Mouse (Mus musculus): ENCODE measurements around the gene Nat8f1.
A peak's percentile ranks its signal among the peaks of the same experiment; 100 is the strongest.
"Not testable (repeated sequence)": the region's sequence is repeated elsewhere in the genome, so short reads cannot be mapped to it uniquely, and the experiment has no call there.

The Nat8f1 gene

DNA sequence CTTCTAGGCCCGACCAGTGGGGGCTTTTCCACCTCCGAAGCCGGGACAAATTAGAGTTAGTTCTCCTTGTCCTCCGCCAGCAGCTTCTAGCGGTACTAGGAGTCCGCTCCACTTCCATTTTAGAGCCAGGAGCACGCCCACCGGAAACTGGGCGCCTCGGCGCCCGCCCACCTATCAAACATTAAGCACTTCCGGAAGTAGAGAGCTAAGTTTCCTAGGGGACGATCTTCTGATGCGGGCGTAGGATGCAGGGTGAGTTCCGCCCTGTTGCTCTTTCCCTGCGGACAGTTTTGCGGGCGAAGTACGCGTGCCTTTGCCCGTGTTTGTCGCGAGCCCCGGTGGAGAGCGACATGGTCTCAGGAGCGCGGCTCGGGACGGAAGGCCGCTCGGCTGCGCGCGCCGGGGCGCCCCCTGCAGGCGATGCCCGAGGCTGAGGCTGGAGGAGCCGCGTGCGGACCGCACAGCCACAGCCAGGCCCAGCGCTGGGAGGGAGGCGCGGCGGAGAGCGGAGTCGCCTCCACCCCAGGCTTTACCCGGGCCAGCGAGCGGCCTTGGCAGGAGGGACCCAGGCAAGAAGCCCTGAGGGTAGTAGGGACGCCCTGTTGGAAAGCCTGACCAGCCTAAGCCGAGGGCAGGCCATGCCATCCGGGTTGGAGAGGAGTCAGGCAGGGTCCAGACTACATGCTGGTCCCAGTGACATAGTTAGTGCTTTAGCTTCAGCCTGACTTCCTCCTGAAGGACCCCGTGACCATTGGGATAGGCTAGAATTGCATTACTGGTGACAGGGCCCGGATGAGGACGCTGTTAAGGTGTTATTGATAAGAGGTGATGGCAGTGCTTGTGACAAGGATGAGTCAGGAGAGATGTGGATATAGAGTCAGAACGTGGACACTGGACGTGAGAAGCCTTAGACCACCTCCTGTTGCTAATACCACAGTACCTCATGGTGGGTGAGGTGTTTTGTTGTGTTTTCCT lies at the start of gene Nat8f1:
TSS of gene Nat8f1 (minus strand) at position 149 of the 975 bp plus-strand sequence.
- peak; percentile 79 for DNase-seq (ENCODE audit: low read depth)

DNA sequence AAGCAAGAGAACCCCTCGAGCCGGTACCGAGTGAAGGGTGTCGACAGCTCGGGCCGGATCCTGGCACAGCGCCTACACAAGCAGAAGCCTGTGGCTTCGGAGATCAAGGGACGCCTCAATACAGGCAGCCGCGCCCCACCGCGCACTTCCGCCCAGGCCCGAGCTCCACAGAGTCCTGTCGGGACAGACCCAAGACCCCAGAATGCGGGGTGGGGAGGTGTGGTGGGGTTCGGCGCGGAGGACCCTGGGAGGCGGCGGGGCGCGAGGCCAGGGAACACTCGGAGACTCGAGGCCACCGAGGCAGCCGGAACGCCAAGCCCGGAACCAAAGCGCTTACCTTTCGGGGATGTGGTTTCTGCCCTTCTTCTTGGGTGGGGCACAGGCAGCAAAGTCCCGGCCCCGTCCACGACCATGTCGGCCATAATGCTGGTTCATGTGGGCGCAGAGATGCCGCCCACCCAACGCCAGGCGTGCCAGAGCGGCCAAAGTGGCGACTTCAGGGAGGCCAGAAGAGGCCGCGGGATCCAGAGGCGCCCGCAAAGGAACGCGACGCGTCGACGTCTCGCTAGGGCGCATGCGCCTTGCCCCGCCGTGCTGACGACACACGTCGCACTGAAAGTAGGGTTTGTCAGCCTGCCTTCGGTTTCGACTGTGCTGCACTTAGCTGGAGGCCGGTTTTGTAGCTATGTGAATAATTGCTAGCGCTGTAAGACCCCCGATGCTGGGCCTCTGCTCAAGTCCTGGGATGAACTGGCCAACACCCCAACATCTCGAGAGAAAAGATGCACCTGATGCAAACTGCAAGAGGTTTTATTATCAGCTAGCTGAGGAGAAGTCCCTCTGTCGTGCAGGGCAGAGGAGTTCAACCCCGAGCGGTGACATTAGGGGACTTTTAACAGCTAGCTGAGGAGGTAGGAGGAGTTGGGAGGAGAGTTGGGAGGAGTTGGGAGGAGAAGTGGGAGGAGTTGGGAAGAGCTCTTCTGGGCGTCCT lies 45.9 kb upstream of the Nat8f1 start, which contains the start of gene Dusp11:
TSS of gene Dusp11 (minus strand) at position 567 of the 991 bp plus-strand sequence.
- peak; percentile 72 for DNase-seq (ENCODE audit: low read depth)

DNA sequence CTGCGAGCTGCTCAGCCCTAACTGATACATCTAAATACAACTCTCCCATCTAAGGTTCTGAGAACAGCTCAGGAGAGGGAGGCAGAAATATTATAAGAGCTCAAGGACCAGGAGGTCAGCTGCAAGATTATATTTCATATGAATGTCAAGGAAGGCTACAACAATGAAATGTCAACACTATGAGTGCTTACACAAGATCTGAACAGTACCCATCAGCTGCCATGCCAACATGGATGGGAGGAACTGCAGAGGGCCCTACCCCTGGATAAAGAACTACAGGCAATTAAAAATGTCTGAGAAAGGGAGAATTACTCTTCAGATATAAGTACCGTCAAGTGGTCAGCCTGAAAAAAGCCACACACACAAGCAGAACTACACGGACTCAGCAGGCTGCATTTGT lies 42.1 kb upstream of the Nat8f1 start:
- DNase-seq (ENCODE audit: low read depth): no peak

DNA sequence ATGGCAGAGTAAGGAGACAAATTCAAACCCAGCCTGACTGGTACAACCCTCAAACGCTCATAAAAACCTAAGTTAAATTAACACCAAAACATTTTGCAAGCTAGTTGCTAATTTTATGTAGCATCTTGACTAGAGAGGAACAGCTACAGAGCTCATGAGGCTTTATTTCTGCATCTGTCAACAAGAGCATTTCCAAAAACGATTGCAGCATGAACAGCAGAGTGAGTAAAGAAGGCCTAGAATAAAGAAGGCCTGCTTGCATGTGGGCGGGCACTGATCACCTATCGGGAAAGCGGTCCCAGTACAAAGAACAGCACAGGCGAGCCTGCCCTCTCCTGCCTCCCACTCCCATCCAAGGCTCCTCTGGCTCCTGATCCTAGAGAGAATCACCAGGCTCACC lies 33.1 kb upstream of the Nat8f1 start:
- DNase-seq (ENCODE audit: low read depth): no peak

DNA sequence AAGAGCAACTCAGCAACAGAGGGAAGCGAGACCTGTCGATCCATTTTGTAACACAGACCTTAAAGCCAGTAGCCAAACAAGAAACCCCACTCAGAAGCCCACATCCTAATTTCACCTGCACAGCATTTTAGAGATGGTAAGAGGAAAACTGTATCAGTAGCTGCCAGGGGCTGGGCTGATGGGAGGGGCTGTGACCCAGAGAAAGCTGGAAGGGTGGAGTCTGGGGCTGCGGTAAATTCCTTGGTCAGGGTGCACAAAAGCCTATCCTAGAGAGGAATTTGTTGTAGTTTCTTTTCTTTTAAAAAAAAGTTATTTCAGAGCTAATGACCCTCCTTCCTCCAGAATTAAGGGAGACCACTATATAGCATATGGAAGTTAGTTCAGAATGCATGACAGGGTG lies 27.0 kb upstream of the Nat8f1 start:
- no peak for DNase-seq (ENCODE audit: low read depth)

DNA sequence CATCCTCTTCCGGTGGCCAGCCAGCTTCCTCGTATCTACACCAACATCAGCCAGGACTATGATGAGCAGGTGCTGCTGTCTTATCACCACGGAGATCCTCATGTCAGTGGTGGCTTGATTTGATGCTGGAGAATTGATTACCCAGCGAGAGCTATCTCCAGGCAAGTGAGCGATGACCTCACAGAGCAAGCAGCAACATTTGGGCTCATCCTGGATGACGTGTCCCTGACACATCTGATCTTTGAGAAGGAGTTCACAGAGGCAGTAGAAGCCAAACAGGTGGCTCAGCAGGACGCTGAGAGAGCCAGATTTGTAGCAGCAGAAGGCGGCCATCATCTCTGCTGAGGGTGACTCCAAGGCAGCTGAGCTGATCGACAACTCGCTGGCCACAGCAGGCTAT lies 23.2 kb upstream of the Nat8f1 start:
- DNase-seq (ENCODE audit: low read depth): no peak

DNA sequence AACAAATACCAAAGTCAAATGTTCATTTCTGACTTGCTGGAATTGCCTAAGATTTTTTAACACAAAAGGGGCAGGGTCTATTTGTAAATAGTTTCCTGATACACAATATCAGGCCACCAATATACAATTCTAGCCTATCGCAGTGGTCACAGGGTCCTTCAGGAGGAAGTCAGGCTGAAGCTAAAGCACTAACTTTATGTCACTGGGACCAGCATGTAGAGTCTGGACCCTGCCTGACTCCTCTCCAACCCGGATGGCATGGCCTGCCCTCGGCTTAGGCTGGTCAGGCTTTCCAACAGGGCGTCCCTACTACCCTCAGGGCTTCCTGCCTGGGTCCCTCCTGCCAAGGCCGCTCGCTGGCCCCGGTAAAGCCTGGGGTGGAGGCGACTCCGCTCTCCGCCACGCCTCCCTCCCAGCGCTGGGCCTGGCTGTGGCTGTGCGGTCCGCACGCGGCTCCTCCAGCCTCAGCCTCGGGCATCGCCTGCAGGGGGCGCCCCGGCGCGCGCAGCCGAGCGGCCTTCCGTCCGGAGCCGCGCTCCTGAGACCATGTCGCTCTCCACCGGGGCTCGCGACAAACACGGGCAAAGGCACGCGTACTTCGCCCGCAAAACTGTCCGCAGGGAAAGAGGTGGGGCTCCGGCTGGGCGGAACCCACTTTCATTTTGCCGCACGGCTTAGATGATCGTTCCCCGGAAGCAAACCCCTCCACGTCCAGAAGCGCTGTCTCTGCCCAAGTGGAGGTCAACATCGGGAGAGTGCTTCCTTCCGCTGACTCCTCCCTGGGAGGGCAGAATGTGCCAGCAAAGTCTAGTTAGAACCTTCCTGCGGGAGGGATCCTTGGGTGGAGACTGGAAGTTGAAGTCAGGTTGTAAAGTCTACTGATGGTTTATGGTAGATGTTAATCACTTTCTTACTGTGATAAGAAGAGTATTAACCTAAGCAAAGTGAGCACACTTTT lies 21.3 kb upstream of the Nat8f1 start:
- DNase-seq (ENCODE audit: low read depth): peak; percentile 51

DNA sequence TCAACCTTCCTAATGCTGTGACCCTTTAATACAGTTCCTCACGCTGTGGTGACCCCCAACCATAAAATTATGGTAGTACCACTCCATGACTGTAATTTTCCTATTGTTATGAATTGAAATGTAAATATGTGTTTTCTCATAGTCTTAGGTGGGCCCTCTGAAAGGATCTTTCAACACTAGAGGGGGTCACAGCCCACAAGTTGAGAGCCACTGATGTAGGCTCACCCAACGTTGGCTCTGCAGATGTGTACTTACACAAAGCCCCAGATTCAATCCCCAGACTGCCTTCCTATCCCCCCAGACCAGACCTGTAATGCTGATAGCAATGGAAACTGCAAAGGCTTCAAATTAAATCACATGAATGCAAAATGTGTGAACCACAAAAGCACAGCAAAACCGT lies 20.2 kb upstream of the Nat8f1 start:
- DNase-seq (ENCODE audit: low read depth): no peak

DNA sequence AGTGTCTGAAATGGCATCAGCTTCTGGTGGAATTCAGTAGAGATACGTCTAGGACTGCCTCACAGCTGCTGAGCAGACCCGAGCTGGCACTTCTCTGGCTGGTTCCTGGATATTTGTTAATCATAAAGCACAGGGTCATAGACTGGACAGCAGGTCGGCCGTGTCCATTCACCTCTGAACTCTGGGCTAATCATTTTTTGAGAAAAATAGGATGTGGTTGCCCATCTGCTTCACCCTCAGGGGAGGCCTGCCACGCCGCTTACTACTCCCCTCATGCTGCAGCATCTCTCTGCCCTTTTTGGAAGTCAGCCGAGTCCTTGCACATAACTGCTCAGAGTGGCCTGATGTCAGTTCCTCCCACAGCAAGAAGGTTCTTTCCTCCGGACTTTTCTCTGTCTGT lies 18.6 kb upstream of the Nat8f1 start:
- no peak for DNase-seq (ENCODE audit: low read depth)

DNA sequence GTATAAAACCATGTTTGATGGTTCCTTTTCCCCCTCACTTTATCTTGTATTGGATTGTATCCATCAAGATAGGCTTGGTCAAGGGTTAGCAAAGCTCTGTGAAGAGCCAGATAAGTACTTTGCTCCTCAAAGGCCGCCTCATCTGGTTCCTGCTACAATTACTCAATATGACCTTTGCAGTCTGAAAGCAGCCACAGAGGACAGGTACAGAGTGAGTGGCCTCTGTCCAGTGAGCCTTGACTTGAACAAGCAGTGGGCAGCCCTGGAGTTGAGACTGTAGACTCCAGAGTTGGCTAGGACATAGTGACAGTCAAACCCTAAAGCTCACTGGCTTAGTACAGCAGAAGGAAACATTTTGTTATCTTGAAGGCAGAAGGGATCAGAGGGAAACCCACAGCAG lies 13.8 kb upstream of the Nat8f1 start:
- DNase-seq (ENCODE audit: low read depth): no peak

DNA sequence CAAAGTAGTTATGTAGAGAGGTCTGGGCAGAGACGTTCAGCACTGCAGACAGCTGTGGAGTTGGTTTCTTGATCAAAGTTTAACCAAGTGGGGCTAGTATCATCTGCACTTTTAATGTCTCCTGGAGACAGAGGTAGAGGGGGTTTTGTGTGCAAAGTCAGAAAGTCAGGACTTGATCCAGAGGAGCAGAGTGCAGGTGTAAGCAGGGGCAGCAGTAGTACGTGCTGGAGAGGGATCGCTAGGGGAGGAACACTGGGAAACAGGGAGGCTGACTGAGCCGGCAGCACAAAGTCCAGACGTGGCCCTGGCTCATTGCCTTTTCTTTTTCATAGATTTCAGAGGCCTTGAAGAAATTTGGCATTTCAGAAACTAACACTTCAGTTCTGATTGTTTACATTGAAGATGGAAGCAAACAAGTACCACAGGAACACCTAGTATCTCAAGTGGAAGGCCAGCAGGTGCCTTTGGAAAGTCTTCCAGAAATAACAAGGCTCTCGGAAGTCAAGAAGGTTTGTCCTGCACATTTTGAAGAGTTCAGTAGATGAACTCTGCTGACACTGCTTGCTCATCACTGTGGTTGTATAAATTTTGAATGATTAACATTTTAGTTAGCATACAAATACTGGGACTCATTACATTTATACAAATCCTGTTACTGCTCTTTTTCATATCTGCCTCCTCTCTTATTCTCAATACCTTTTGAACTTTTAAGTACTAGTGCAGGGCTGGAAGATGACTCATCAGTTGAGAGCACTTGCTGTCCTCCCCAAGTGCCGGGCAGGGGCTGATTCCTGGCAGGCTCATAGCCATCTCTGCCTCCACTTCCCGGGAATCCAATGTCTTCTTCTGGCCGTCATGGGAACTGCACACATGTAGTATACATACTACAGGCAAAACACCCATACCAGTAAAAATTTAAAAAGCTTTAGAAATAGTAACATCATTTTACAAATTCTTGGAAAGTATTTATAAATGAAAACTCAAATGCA lies 12.3 kb upstream of the Nat8f1 start:
- DNase-seq (ENCODE audit: low read depth): no peak

DNA sequence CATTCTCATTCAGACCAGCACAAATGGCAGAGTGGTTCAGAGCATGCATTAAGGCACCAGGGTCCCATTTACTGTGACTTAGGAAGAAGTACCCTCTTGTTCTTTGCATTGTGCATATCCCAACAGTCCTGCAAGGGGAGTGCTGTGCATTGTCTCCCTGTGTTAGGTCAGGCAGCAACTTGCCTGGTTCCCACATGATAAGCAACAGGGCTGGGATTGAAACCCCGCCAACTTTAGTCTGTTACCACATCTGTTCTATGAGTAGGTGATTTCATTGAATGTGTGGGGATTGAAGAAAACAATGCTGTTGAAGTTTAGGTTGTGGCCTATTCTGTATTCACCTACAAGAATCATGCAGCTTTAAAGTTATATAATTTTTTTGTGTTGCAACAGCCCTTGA lies 11.2 kb upstream of the Nat8f1 start:
- no peak for DNase-seq (ENCODE audit: low read depth)

DNA sequence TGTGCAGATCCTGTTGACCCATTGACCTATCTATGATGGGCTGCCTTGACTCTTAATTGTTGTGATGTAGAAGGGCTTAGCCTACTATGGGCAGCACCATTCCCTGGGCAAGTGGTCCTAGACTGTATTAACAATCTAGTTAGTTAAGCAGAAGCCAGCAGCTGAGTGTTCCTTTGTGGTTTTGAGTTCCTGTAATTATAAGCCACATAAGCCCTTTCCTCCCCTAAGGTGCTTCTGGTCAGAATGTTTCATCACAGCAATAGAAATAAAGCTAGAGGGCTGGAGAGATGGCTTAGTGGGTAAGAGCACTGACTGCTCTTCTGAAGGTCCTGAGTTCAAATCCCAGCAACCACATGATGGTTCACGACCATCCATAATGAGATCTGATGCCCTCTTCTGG lies 8.2 kb upstream of the Nat8f1 start:
- DNase-seq (ENCODE audit: low read depth): no peak

DNA sequence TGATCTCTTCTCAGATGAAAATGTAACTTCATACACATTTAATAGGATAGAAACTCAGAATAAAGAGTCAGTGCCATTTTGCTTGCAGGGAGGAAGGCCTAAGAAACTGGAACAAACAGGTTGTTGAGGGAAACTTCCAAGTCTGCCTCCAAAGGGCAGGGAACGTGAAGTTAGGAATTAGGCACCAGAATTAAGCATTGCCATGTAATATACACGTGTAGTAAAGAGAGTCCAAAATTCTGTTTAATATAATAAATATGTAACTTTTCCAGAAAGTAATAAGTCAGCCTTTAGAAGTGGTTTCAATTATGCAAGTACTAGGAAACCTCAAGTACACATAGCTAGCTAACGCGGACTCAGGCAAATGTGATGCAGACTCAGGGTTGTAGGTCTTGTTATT lies 3.9 kb upstream of the Nat8f1 start:
- DNase-seq (ENCODE audit: low read depth): no peak

DNA sequence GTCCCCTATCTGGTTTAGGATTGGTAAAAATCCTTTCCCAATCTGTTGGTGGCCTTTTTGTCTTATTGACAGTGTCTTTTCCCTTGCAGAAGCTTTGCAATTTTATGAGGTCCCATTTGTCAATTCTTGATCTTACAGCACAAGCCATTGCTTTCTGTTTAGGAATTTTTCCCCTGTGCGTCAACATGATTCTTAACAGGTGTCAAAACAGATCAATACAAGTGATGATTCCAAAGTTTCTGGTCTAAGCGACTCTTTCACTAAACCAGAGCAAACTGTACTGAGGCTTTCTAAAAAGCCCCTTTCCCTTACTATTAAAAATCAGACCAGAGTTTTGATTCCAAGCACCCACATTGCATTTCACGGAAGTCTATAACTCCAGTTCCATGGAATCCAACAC lies 2.9 kb upstream of the Nat8f1 start:
- not testable (repeated sequence) for DNase-seq (ENCODE audit: low read depth)

DNA sequence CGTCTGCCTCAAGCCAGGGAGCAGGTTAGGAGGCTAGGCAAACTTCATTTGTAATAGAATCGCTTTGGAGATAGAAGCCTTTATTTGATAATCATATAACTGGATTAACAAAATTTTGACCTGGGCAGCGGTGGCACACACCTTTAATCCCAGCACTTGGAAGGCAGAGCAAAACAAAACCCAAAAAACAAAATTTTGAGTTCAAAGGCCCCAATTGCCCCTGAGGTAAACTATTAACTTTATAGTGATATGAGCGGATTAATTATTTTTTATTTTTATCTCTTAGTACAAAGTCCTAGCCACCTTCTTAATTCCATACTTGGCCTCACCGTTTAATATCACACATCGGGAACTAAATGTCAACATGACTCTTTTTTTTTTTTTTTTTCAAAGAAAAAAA lies 1.1 kb upstream of the Nat8f1 start:
- DNase-seq (ENCODE audit: low read depth): no peak

DNA sequence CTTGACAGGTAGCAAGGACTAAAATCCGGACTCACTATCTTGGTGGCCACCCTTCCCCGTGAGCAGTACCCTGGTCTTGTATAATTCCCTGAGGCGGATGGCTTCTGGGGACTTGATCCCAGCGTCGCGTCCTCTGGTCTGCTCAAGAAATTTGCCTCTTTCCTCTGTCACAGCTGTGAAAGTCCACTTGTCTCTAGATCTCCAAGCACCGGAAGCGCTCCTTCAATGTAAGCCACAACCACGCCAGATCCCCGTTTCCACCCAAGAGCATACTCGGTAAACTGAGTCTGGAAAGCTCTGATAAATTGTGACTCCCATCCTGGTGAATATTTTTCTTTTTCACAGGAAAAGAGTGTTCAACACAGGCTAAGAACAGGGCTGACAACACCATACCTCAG lies 347 bp downstream of the Nat8f1 start:
- no peak for DNase-seq (ENCODE audit: low read depth)

DNA sequence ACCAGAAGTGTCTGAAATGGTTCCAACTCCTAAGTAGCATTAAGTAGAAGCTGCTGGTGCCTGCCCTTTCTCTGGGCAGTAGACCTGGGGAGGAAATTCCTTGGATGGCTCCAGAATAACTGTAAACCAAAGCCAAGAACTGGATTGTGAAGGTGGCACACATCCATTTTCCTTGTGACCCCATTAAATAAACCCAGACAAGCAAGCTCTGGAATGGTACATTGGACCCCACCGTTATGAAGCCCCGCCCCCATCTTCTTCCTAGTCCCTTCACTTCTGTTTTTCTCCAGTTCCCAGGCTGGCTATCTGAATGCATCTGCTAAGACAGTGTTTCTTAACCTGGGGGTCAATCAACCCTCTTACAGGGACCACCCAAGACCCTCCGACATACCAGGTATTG lies 3.9 kb downstream of the Nat8f1 start, which contains the start of gene Tprkb:
TSS of gene Tprkb (plus strand) at position 279 of the 400 bp plus-strand sequence.
- DNase-seq (ENCODE audit: low read depth): peak; percentile 48

DNA sequence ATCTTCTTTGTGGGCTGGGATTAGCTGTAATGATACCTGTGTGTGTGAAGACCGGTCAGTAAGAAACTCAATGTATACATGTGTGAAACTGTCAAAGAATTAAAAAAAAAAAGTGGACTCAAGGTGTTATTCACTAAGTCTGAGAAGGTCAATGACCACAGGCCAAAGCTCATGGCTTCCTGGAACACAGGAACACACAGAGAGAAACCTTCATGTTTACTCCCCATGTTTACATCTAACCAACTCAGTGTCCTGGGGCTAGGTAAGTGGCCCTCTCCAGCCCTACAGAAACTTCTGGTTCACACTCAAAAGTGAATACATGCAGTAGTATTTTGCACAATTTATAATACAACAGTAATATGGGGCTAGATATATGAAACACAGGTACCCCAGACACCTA lies 5.8 kb downstream of the Nat8f1 start:
- no peak for DNase-seq (ENCODE audit: low read depth)

DNA sequence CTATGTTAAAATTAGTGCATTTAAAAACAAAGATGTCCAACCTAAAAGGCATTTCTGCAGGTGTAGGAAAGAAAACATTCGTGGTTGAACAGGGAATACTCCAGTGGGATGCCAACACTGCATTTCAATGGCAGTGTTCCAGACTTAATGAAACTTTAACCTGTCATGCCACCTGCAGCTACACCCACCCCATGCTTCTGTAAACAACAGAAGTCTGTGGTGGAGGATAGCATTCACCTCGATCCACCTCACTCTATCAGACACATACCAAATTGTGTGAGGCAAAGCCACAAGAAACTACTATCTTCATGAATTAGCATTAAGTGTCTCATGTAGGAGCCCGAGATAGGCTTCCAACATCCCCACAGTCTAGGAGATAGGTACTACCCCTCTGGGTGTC lies 7.1 kb downstream of the Nat8f1 start:
- no peak for DNase-seq (ENCODE audit: low read depth)
